In genomic region chr4:132676771-132677539, GRCm38 (mm10) we compare ENCODE assay signal across 8 mouse cellular contexts. TPM values are rescaled to one million over a fixed set of nuclear protein-coding genes. Genes with fewer than 3 reads are reported as not detected.
DNase-seq lines count a peak whose midpoint lies in the region; ATAC-seq and TF ChIP-seq lines count a peak whose summit lies in the region.

No protein-coding gene starts in this region.

- H3K4me1 ChIP-seq in liver, embryonic 11.5 days (replicated peaks; ENCODE audit: control insufficient read depth, insufficient read depth, low read length) = no peaks in the 10 kb centered on the region
- no peaks in the 10 kb centered on the region for H3K4me1 ChIP-seq in bone marrow macrophage, adult 2 months (ENCODE audit: control insufficient read depth, insufficient read depth, low read length)
- no peaks in the 10 kb centered on the region for H3K4me1 ChIP-seq in hindbrain, embryonic 13.5 days (replicated peaks)

- DNase-seq in adrenal gland, adult (ENCODE audit: inconsistent age in 2 of 2, low spot score in 1 of 2) = peak; percentile 49 to 80
- no peak for DNase-seq in adrenal gland, postnatal 4 days (ENCODE audit: low spot score in 2 of 2)
- DNase-seq in liver = peak; percentile 19
- DNase-seq in liver, embryonic 11.5 days (ENCODE audit: low spot score) = no peak
- peak; percentile 49 for DNase-seq in kidney, postnatal 10 days

- H3K4me2 ChIP-seq in liver, embryonic 11.5 days = no peak overlapping the region
- no peak overlapping the region for H3K4me2 ChIP-seq in hindbrain, embryonic 13.5 days

- ATAC-seq in liver, embryonic 11.5 days (replicated peaks; ENCODE audit: low FRiP score) = no peak
- peak; percentile 86 for ATAC-seq in megakaryocyte progenitor cell, adult 5-6 weeks (replicated peaks; ENCODE audit: poor library complexity)
- ATAC-seq in hindbrain, embryonic 13.5 days (ENCODE audit: low FRiP score) = no peak

- H3K27me3 ChIP-seq in liver, embryonic 11.5 days (replicated peaks; ENCODE audit: control insufficient read depth, insufficient read depth, low read length) = no peaks in the 10 kb centered on the region
- no peaks in the 10 kb centered on the region for H3K27me3 ChIP-seq in hindbrain, embryonic 13.5 days

- H3K9ac ChIP-seq in liver, embryonic 11.5 days (ENCODE audit: low read depth, low read length) = no peak overlapping the region
- no peak overlapping the region for H3K9ac ChIP-seq in hindbrain, embryonic 13.5 days

- peak; percentile 41; the same call in 1 of the 2 replicates for TF ChIP-seq CTCF in bone marrow macrophage, adult 2 months (IDR thresholded peaks at IDR 0.05; ENCODE audit: low read depth, low read length)

- peaks cover 14% of the 10 kb centered on the region for H3K36me3 ChIP-seq in liver, embryonic 11.5 days (ENCODE audit: control insufficient read depth, insufficient read depth, low read length)
- peaks cover 55% of the 10 kb centered on the region for H3K36me3 ChIP-seq in hindbrain, embryonic 13.5 days

- no peak overlapping the region for H3K4me3 ChIP-seq in liver, embryonic 11.5 days (ENCODE audit: low read depth, low read length)
- H3K4me3 ChIP-seq in bone marrow macrophage, adult 2 months (ENCODE audit: insufficient read depth, low read length) = no peak overlapping the region
- no peak overlapping the region for H3K4me3 ChIP-seq in hindbrain, embryonic 13.5 days

- no peak overlapping the region for H3K27ac ChIP-seq in liver, embryonic 11.5 days (ENCODE audit: low read depth, low read length)
- H3K27ac ChIP-seq in bone marrow macrophage, adult 2 months (ENCODE audit: insufficient read depth, low read depth, low read length) = no peak overlapping the region
- H3K27ac ChIP-seq in hindbrain, embryonic 13.5 days = no peak overlapping the region

- no peaks in the 10 kb centered on the region for H3K9me3 ChIP-seq in liver, embryonic 11.5 days (ENCODE audit: control insufficient read depth, low read length)
- H3K9me3 ChIP-seq in hindbrain, embryonic 13.5 days = no peaks in the 10 kb centered on the region

- 86% methylated on average over 7 of the region's 7 CpGs for WGBS in liver, embryonic 11.5 days
- WGBS in hindbrain, embryonic 13.5 days = 87% methylated on average over 7 of the region's 7 CpGs

- TF ChIP-seq POLR2A in bone marrow macrophage, adult 2 months (IDR thresholded peaks at IDR 0.05; ENCODE audit: borderline replicate concordance, low read depth, low read length) = no peak

RNA-seq across cellular contexts. Expression of gene Eya3, which starts 38.2 kb away (rescaled TPM):
- 10 to 100 TPM; 24.3 to 27.3 TPM for total RNA-seq in adrenal gland, postnatal 4 days (2021)
- polyA plus RNA-seq in liver, embryonic 11.5 days (2014; fragmentation: Nextera tagmentation; extraction: Ambion mirVana) = 28.3 and 29.7 TPM in 2 replicates
- 37.9 and 42.5 TPM in 2 replicates for polyA plus RNA-seq in bone marrow macrophage, adult 2 months (2012; ENCODE audit: insufficient read depth, insufficient read length, missing spikeins)
- 55.0 and 58.2 TPM in 2 replicates for total RNA-seq in megakaryocyte progenitor cell, adult 5-6 weeks (2015)
- 26.7 and 28.7 TPM in 2 replicates for total RNA-seq in megakaryocyte progenitor cell, adult 5-6 weeks (2017)
- polyA plus RNA-seq in hindbrain, embryonic 13.5 days (2015; fragmentation: Nextera tagmentation; extraction: Ambion mirVana) = 17.0 and 17.1 TPM in 2 replicates

RNA-seq across cellular contexts. Expression of gene Xkr8, which starts 55.4 kb away (rescaled TPM):
- total RNA-seq in adrenal gland, postnatal 4 days (2021) = 1 to 10 TPM; 5.4 to 7.3 TPM
- 5.1 and 7.7 TPM in 2 replicates for polyA plus RNA-seq in liver, embryonic 11.5 days (2014; fragmentation: Nextera tagmentation; extraction: Ambion mirVana)
- 2.4 and 2.7 TPM in 2 replicates for polyA plus RNA-seq in bone marrow macrophage, adult 2 months (2012; ENCODE audit: insufficient read depth, insufficient read length, missing spikeins)
- total RNA-seq in megakaryocyte progenitor cell, adult 5-6 weeks (2015) = 2.6 and 3.9 TPM in 2 replicates
- total RNA-seq in megakaryocyte progenitor cell, adult 5-6 weeks (2017) = 3.4 and 4.8 TPM in 2 replicates
- 5.0 and 6.1 TPM in 2 replicates for polyA plus RNA-seq in hindbrain, embryonic 13.5 days (2015; fragmentation: Nextera tagmentation; extraction: Ambion mirVana)

Comparison
In these comparisons a context has a peak if more than half of its experiments do, and no peak if none do; other contexts are left out.
1. DNase-seq: peak in adrenal gland, adult (2 of 2), liver (single experiment) and kidney, postnatal 10 days (single experiment); none in adrenal gland, postnatal 4 days (0 of 2) and liver, embryonic 11.5 days (single experiment).